Mouse (Mus musculus) kidney, adult 9 months (tissue): ENCODE results near the gene Cwc22.

ENCODE experiments used
- DNase-seq: peaks from one replicate; pipeline ENCODE4 v3.0.0; 2022

The Cwc22 gene

DNA sequence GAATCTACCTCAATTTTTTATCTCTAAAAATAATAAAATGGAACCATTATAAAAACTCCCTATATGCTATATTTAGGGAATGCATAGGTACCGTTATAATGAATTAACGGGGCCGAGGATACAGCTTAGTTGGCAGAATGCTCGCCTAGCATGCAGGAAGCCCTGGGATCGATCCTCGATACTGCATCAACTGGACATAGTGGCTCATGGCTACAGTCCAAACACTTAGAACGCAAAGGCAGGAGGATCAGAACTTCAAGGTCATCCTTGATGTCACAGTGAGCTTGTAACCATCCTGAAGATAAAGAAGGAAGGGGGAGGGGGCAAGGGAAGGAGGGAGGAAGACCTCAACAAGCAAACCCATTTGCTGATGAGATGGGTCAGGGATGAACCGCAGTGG lies 23.0 kb downstream of the Cwc22 start:
- DNase-seq: no peak

DNA sequence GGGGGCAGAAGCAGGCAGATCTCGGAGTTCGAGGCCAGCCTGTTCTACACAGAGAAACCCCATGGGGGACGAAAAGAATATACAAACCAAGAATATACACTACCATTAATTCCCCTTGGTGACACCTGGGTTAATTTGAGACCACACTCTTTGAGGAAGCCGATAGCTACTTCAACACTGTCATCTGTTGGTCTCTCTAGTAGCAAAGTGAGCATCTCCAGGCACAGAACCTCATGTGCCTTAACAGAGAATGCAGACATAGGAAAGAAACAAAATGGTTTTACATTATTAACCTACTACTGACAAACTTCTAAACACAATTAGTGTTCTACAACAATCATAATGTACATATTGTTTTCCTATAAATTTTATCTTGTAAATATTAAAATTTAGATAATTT lies 24.9 kb downstream of the Cwc22 start:
- no peak for DNase-seq

DNA sequence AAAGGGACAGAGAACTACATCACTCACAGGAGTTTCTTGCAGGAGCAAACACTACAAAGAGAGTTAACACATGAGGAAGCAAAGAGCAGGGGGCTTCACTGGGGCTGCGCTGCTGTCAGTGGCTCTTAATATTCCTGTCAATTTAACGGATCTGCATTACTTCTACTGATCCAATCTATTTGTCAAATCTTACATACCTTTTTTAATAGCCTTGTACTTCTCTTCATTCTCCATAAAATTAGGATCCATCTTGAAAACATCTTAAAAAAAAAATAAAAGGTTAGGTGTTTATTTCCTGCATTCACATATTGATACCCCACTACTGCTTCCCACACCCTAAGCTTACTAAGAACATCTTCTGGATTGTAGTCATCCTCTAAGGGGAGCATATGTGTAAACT lies 25.6 kb downstream of the Cwc22 start:
- no peak for DNase-seq

GRCm38 (mm10) chr2:77918474-77918873 lies 27.7 kb downstream of the Cwc22 start:
- DNase-seq: no peak

GRCm38 (mm10) chr2:77918006-77918405 lies 28.2 kb downstream of the Cwc22 start:
- no peak for DNase-seq

DNA sequence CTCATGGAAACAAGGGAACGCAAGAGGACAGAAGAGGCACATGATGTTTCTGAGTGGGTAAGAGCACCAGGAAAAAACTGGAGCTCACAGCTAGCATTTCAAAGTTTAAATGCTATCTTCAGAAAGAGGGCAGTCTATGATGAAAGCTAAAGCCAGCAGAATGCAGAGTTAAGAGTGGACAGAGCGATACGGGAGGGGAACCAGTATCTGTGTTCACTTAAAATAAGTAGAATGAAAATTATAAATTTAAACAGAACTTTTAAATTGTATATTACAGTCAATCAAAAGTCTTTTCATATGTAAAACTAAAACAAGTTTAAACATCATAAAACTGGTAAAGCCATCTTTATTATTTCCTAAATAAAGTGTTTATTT lies 28.8 kb downstream of the Cwc22 start:
- no peak for DNase-seq

GRCm38 (mm10) chr2:77916586-77917359 lies 29.4 kb downstream of the Cwc22 start:
- no peak for DNase-seq

DNA sequence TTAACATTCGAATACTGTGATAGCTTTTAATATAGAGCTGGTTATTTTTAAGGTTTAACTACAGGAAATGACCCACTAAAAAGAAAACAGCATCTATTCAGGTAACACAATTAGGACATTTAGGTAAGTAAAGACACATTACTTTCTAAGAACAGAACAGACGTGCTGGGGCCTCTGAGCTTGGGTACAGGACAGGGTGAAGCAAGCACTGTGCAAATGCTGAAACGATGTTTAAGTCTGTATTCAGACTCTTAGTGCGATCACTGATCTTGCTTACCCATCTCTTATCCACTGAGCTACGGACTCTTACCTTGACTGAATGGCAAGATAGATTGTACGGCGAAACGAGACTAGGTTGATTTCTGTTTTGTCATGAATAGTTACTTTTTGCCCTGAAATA lies 31.0 kb downstream of the Cwc22 start:
- DNase-seq: no peak

DNA sequence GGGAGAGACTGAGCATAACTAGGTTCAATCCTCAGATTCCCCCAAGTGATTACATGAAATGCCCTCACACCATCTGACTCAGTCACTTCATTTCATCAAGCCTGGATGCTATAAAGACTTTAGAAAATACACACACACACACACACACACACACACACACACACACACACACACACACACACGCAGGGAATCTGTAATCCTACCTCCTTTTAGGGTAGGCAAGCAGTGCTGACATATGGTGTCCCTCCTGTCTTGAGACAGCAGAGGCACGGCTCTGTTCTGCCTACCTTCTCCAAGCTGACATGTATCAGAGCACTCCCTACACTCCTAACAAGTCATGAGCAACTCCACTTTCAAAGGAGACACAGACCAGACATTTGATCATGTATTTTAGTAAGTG lies 32.5 kb downstream of the Cwc22 start:
- no peak for DNase-seq

DNA sequence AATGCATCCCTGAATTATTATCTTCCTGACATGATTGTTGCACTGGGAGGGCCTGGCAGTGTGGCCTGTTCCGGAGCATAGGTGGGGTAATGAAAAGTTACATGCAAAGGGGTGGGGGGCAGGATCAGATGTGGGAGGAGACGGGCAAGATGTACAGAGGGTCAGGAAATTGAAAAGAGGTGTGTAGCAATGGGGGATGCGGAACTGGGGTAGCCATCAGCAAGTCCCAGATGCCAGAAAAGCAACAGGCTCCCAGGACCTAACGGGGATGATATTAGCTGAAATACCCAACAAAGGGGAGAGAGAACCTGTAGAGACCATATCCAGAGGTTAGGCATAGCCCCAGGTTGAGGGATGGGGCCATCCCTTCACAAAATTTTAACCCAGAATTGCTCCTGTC lies 34.0 kb downstream of the Cwc22 start:
- DNase-seq: no peak

DNA sequence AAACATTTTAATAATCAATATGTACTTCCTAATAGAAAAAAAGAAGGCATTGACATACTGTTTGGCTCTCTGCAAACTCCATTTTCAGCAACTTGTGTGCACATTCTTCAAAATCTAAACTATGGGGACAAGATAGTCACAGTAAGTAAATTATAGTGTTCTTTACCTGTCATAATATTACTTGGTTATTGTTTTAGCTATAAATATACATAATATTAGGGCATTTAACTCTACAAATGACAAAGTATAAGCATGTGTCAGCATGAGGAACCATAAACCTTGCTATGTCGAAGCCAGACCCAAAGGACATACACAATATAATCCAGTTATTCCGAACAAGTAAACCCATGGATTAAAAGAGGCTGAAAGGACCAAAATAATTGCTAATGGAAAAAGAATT lies 34.7 kb downstream of the Cwc22 start:
- DNase-seq: no peak

DNA sequence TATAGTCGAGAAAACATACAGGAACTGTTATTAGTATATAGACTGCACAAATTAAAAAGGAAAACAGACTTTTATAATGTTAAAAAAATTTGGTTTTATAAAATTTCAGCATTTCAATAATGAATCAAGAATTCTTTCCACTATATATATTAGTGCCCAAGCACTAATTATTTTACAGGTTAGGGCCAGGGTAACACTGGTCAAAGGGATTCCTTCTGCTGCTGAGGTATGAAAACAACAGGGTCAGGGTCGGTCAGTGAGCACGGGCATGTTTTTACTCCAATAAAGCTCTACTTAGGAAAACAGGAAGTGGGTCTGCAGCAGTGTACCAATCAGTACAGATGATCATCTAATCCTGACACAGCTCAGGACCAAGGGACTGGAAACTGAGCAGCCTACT lies 36.0 kb downstream of the Cwc22 start:
- DNase-seq: no peak

DNA sequence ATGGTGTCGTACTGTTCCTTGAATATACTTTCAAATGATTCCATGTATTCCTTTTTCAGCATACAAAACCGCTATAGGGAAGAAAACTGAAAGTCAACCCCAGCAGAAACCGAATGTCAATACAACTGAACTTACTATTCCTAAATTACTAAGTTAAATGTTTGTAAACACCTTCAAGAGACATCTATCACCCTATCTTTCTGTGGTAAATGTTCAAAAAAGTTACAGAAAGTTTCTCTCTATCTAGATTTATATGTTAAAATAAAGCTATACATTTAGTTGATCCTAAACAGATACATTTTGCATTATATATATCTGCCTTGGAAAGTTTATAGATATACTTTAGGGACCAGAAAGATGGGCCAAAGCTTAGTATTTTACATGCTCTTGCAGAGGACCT lies 39.0 kb downstream of the Cwc22 start:
- DNase-seq: no peak

GRCm38 (mm10) chr2:77905023-77905422 lies 41.2 kb downstream of the Cwc22 start:
- DNase-seq: no peak

DNA sequence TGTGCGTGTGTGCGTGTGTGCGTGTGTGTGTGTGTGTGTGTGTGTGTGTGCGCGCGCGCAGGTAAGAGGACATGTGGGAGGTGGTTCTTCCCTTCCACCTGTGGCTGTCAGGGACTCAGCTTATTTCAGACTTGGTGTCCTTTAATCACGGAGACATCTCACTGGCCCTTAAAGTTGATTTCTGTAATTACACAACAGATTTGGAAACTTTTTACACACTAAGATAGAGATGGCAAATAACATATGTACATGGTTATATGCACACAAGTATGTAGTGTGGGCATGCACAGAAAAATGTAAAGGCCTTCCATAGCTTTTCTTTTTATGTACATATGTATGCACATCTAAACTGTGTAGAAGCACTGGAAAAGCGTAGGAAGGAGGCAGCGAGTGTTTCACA lies 41.7 kb downstream of the Cwc22 start:
- DNase-seq: no peak

DNA sequence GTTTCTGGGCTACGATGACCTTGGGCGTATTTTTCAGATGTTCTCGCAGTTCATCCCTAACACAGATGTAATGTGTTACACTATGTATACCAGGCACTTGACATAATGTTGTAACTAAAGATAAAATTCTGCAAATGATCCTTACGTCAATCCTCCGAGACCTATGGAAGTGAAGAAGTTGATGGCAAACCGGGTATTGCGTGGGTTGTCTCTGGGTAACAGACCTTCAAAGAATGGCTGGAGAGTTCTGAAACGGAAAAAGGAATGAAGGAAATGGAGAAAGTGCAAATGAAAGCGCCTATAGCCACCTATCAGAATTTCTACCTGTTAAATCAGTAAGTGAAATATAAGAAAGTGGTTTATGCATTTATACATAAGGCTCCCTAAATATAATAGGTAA lies 42.2 kb downstream of the Cwc22 start:
- no peak for DNase-seq

- no peak for DNase-seq
These were observed 43.1 kb downstream of the Cwc22 start for GRCm38 (mm10) chr2:77903098-77903497.

- no peak for DNase-seq
These were observed 44.9 kb downstream of the Cwc22 start for GRCm38 (mm10) chr2:77901269-77901668.

GRCm38 (mm10) chr2:77900741-77901140 lies 45.4 kb downstream of the Cwc22 start:
- no peak for DNase-seq

GRCm38 (mm10) chr2:77900111-77900510 lies 46.1 kb downstream of the Cwc22 start:
- DNase-seq: no peak

DNA sequence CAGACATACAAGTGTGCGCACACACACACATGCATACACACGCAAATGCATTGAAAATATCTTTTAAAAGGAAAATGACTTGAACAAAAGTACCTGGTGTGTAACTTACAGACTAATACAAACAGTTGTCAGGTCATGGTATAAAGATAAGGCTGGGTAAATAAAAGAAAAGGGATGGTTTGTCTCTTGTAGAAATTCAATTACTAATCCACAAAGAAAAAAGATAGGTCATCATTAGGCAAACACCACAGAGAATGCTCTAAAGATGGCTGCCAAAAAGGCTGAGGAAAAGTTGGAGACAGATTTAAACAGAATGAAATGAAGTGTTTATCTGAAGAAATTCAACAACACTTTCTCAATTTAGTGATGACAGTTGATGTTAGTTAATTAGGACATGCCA lies 47.7 kb downstream of the Cwc22 start:
- DNase-seq: no peak

GRCm38 (mm10) chr2:77897988-77898387 lies 48.2 kb downstream of the Cwc22 start:
- DNase-seq: no peak

GRCm38 (mm10) chr2:77897558-77897899 lies 48.6 kb downstream of the Cwc22 start:
- no peak for DNase-seq

DNA sequence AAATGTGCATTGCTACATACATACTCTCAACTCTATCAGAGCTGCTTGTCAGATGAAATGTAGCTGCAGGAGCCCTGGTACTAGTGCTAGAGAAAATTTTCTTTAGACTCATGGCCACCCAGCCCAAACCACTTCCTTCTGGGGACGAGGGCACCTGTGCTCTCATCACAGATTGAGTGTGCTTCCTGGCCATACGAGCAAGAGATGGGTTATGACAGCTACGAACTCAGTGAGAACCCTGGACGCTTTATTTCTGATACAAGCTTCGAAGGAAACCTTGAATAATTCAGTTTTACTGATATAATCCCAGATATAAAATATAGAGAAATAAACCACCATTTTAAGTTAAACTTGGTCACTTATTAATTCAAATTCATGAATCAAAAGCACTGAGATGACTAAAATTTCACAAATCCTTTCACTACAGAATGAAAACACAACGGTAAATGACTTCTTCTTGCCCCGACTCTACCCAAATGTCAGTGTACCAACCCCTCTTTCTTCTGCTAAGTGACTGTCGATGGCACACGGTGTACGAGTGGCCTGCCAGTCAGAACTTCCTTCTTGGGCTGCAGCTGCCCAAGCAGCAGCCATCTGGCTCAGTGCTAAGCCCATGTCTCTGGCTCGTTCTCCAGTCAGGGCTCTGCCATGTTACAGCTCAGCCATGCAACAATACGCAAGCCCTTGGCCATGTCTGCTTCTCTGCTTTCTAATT lies 49.2 kb downstream of the Cwc22 start:
- no peak for DNase-seq
